Mouse (Mus musculus) left cerebral cortex, postnatal 10 days (tissue): Measurements from ENCODE around the gene Higd1b. TPM values are rescaled to one million over a fixed set of nuclear protein-coding genes. Genes with fewer than 3 reads are reported as not detected.

Experiments used
- DNase-seq, 2 experiments: peaks; one replicate each; pipeline ENCODE4 v3.0.0; 2021 to 2022; ENCODE audit warnings: low spot score in 2 of 2, mixed read lengths in 1 of 2; ENCODE audit errors: extremely low spot score in 1 of 2
- intact Hi-C: fragments of 180-260 bp; cut with DNase I; formaldehyde crosslinking; loops from one replicate; pipeline ENCODE4 v1.15.1; 2025
- total RNA-seq, 2 experiments: library from RNA; stranded (reverse); gene quantifications; 2 replicates each; pipeline ENCODE4 v1.2.3; 2021

Gene Higd1b
- total RNA-seq, 2 experiments from 2014 or later = 7.9 to 8.1 TPM

DNA sequence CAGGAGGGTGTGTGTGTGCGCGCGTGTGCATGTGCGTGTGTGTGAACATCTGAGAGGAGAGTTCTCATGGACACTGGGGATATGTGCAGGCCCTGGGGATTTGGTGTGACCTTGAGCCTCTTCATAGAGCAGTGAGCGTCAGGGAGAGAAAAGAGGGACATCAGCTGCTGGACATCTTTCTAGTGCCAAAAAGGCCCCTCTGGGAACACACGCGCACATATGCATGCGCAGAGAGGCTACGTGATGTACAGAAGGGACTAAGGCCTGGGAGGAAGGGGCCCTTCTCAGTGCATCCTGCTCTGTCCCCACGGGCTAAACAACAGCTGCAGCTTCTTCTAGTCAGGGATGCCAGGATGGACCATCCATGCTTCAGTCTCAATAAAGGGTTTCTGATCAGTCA, 1.4 kb upstream of the Higd1b start:
- peak in 1 of 2 experiments; percentile 45 for DNase-seq
- intact Hi-C loops = no loop called here

- intact Hi-C loops = no loop called here
Observed at GRCm38 (mm10) chr11:102836146-102836545, 497 bp downstream of the Higd1b start.

GRCm38 (mm10) chr11:102837385-102837784, 1.7 kb downstream of the Higd1b start:
- DNase-seq = no peak
- intact Hi-C loops = no loop called here

More at GRCm38 (mm10) chr11:102836146-102836545, 497 bp downstream of the Higd1b start:
- DNase-seq = no peak

GRCm38 (mm10) chr11:102838126-102838525, 2.5 kb downstream of the Higd1b start:
- intact Hi-C loops = no loop called here
- DNase-seq = peak in 1 of 2 experiments; percentile 62

DNA sequence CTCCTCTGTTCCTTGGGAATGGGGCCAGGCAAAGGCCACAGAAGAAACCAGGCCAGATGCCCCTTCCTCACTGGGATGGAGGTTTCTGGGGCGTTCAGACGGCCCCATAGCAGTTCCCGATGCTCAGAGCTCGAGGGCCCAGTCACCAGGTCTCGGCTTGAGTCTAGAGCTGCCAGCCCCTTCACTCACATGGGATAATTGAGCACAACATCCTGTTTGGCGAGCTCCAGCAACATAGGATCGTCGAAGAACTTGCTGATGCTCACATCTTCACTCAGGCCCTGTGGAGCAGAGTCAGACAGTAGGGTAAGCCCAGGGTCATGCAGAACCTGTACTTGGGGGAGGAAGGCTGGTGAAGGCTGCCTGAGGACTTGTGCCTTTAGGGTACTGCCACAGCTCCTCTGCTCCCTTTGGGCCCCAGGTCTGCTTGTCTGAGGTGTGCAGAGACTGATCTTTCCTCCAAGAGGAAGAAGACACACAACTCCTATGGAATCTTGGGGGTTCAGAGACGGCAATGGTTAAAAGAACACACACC, 3.0 kb downstream of the Higd1b start:
- intact Hi-C loops = no loop called here
- no peak for DNase-seq

GRCm38 (mm10) chr11:102845926-102846325, 10.3 kb downstream of the Higd1b start:
- DNase-seq = no peak
- intact Hi-C loops = loop anchor here (5.0 kb wide), 1 partner anchor 109 kb away; no protein-coding TSS in a partner anchor

DNA sequence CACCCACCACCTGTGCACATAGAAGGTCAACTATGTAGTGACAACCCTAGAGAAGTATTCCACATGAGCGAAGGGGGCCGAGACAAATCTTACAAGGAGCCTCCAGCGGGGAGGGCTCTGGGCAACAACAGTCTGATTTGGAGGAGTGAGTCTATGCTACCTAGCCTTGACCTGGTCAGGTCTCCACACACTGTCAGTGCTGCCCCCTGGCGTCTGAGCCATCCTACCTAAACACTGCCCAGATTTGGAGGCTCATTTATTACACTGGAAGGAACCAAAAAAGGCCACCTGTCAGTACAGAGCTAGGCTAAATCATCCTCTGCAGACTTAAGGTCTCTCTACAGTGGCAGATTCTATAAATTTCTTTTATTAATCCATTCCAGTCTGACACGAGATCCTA, 16.2 kb downstream of the Higd1b start:
- DNase-seq = peak in 1 of 2 experiments; percentile 67
- intact Hi-C loops = no loop called here

GRCm38 (mm10) chr11:102853760-102854159, 18.1 kb downstream of the Higd1b start:
- intact Hi-C loops = no loop called here
- no peak for DNase-seq

DNA sequence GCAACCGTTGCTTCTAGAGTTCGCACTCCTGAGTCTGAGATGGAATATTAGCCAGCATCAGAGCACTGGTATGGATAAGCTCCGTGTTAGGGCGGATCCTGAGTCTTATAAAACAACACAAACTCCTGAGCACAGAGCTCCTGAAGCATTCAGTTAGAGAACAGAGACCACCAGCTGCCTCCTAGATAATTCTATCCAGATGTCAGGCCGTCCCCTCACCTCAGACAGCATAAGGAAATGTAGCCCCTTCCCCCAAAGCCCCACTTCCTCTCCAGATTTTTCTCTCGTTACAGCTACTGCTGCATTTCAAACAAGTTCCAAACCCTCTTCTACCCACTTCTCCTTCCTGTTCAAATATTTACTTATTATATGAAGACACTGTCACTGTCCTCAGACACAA, 20.3 kb downstream of the Higd1b start:
- intact Hi-C loops = no loop called here
- no peak for DNase-seq

GRCm38 (mm10) chr11:102858951-102859350, 23.3 kb downstream of the Higd1b start:
- intact Hi-C loops = no loop called here

DNA sequence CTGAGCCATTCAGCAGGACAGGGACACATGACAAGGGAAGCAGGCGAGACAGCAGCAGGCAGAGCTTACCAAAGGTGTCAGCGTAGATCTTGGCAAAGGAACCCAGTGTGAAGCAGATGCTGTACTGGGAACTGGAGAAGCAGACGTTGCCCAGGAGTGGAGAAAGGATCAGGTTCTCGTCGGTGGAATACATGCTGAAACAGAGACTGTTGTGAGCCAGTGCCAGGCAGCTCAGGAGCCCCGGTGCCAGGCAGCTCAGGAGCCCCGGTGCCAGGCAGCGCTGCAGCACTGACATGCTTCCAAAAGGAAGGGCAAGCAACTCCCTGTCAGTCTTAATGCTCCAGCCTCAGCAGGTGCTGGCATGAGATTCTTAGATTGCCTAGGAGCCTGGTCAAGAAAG, 24.3 kb downstream of the Higd1b start:
- intact Hi-C loops = loop anchor here (5.0 kb wide), 1 partner anchor 128 kb away; no protein-coding TSS in a partner anchor
- DNase-seq = peak in 1 of 2 experiments; percentile 30

More at GRCm38 (mm10) chr11:102858951-102859350, 23.3 kb downstream of the Higd1b start:
- DNase-seq = no peak

- DNase-seq = peak; percentile 69 to 70
- intact Hi-C loops = loop anchor here (2.0 to 5.0 kb wide), 2 partner anchors 89 to 132 kb away; no protein-coding TSS in a partner anchor
Observed at GRCm38 (mm10) chr11:102864272-102864671, 28.6 kb downstream of the Higd1b start.

GRCm38 (mm10) chr11:102874801-102875334, 39.2 kb downstream of the Higd1b start:
- DNase-seq = no peak
- intact Hi-C loops = no loop called here

DNA sequence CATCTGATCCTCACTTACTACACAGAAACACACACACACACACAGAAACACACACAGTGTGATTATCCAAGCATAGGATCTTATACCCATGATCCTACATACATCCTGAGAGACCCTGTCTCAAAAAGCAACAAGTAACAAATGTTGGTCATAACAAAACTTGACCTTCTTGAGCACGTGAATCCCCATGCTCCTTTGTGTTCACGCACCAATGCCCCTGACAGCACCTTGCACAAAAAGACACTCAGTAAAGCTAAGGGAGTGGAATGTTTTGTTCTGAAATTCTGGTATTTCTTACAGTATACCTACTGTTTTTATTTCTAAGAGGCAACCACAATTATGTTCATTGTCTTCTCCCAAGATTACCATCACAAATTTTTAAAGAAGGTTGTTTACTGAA, 43.9 kb downstream of the Higd1b start:
- intact Hi-C loops = no loop called here
- DNase-seq = no peak

- intact Hi-C loops = no loop called here
- peak; percentile 89 to 94 for DNase-seq
Observed at GRCm38 (mm10) chr11:102880585-102881313, 45.1 kb downstream of the Higd1b start, which contains the start of the genes Eftud2 and Ccdc103. Gene Eftud2, minus strand, starts transcription at chr11:102880985. Gene Ccdc103, plus strand, starts transcription at chr11:102881204.

- intact Hi-C loops = no loop called here
- DNase-seq = no peak
Observed at GRCm38 (mm10) chr11:102881314-102882198, 45.9 kb downstream of the Higd1b start.

- intact Hi-C loops = no loop called here
- no peak for DNase-seq
Observed at GRCm38 (mm10) chr11:102884616-102885219, 49.1 kb downstream of the Higd1b start, which contains the start of gene Fam187a. Gene Fam187a, plus strand, starts transcription at chr11:102885169.

GRCm38 (mm10) chr11:102887433-102887832, 51.8 kb downstream of the Higd1b start:
- intact Hi-C loops = no loop called here
- no peak for DNase-seq
